Mouse (Mus musculus) forebrain, embryonic 15.5 days (tissue): ENCODE results near the gene Taf3. TPM values are rescaled to one million over a fixed set of nuclear protein-coding genes. Genes with fewer than 3 reads are reported as not detected.

Experiments used
- ATAC-seq: fragments of 200-750 bp; cut with Nextera tagmentation; replicated peaks from 2 replicates; pipeline ENCODE4 v1.8.0; 2017; ENCODE audit warnings: mild to moderate bottlenecking, moderate TSS enrichment, moderate library complexity
- H3K27ac ChIP-seq: fragments of 300-500 bp; sonication (generic); replicated peaks from 2 replicates; pipeline ENCODE4 v1.5.1; 2015; ENCODE audit warnings: mild to moderate bottlenecking, inconsistent platforms
- H3K27me3 ChIP-seq: fragments of 300-500 bp; sonication (generic); 2 replicates; pipeline ENCODE4 v1.6.1; 2015; ENCODE audit warnings: inconsistent platforms
- H3K36me3 ChIP-seq: fragments of 300-500 bp; sonication (generic); 2 replicates; pipeline ENCODE4 v1.6.1; 2015; ENCODE audit warnings: mild to moderate bottlenecking, inconsistent platforms
- H3K4me1 ChIP-seq: fragments of 300-500 bp; sonication (generic); 2 replicates; pipeline ENCODE4 v1.6.1; 2015; ENCODE audit warnings: inconsistent platforms
- H3K4me2 ChIP-seq: fragments of 300-500 bp; sonication (generic); replicated peaks from 2 replicates; pipeline ENCODE4 v1.6.1; 2015; ENCODE audit warnings: mild to moderate bottlenecking, inconsistent platforms
- H3K4me3 ChIP-seq: fragments of 300-500 bp; sonication (generic); 2 replicates; pipeline ENCODE4 v1.5.1; 2015; ENCODE audit warnings: mild to moderate bottlenecking, inconsistent platforms
- H3K9ac ChIP-seq: fragments of 300-500 bp; sonication (generic); replicated peaks from 2 replicates; pipeline ENCODE4 v1.6.1; 2015; ENCODE audit warnings: mild to moderate bottlenecking, inconsistent platforms
- H3K9me3 ChIP-seq: fragments of 300-500 bp; sonication (generic); 2 replicates; pipeline ENCODE4 v1.6.1; 2016; ENCODE audit warnings: inconsistent platforms
- WGBS: fragments of 180-500 bp; shearing (Covaris S2); methylation state at CpG from one replicate; pipeline ENCODE4 v1.1.7; 2015; ENCODE audit warnings: mixed read lengths; 5-methylcytosine and 5-hydroxymethylcytosine counted together
- polyA plus RNA-seq: library from polyadenylated mRNA; unstranded; fragments of >200 nt; fragmentation: Nextera tagmentation; extraction: Ambion mirVana; gene quantifications from 2 replicates; pipeline ENCODE4 v1.2.1, GENCODE M21; 2015

Gene Taf3
- polyA plus RNA-seq, 1 experiment from 2014 or later = 15.8 TPM

DNA sequence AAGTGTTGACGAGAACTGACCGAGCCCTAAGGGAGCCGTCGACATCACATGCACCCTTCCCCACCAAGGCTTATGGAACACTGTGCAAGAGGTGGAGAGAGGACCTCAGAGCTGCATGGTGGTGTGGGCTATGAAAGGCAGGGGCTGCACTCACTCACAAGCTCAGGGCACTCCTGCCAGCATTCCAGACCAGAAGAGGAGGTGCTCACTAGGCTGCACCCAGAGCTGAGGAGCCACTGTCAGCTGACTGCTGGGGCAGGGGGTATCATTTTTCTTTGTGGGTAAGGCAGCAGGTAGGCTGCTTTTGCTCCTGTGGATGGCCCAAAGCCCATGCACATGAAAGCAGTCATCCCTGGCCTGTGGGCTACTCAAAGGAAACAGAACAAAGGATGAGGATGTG is 109.1 kb downstream of the Taf3 start:
- H3K4me3 ChIP-seq = no peak overlapping the region
- over 99% methylated on average over 4 of the region's 4 CpGs for WGBS
- H3K9ac ChIP-seq = no peak overlapping the region
- no peaks in the 10 kb centered on the region for H3K27me3 ChIP-seq
- no peak for ATAC-seq
- no peaks in the 10 kb centered on the region for H3K4me1 ChIP-seq
- H3K27ac ChIP-seq = no peak overlapping the region
- no peak overlapping the region for H3K4me2 ChIP-seq
- H3K9me3 ChIP-seq = no peaks in the 10 kb centered on the region
- no peaks in the 10 kb centered on the region for H3K36me3 ChIP-seq

DNA sequence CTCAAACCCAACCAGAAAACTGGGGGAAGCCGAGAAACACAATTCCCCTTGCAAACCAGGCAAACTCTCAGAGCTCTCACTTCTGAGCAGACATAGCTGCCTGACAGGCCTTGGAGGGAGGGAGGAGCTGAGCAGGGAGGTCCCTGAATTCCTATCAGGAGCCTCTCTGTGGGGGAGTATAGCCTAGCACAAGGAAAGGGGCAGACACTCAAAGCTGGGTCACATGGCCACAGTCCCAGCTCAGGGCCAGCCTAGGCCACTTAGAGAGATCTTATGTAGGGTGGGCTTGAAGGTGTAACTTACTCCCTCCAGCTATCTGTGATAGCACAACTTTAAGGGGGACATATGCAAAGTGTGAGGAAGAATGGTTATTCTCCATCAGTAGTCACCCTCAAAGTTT is 112.4 kb downstream of the Taf3 start:
- no peak overlapping the region for H3K27ac ChIP-seq
- WGBS = 25% methylated on average over 1 of the region's 1 CpGs
- no peak overlapping the region for H3K4me3 ChIP-seq
- no peaks in the 10 kb centered on the region for H3K4me1 ChIP-seq
- no peak overlapping the region for H3K4me2 ChIP-seq
- no peaks in the 10 kb centered on the region for H3K27me3 ChIP-seq
- H3K9me3 ChIP-seq = no peaks in the 10 kb centered on the region
- H3K9ac ChIP-seq = no peak overlapping the region
- no peaks in the 10 kb centered on the region; the same call in 1 of the 2 replicates for H3K36me3 ChIP-seq
- ATAC-seq = no peak

DNA sequence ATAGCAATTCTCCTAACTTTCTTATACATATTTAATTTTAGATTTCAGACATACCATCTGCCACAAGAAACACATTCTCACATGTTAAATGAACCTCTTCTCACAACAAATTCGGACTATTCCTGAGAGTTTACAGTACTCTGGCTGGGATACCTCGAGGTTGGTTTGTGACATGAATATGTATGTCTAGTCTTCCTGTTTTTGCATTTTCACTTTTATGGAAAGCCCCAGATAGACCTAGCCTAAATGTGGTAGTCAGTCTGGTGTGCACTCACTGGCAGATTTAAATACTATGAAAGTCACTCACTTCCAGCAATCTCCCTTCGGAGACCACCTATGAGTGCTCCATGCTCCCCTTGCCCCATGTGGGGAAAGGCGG is 121.5 kb downstream of the Taf3 start:
- Histone ChIP-seq H3K27me3 (no peaks in the 10 kb centered on the region), H3K9ac (no peak overlapping the region), H3K4me3 (no peak overlapping the region), H3K4me2 (no peak overlapping the region), H3K36me3 (no peaks in the 10 kb centered on the region), H3K4me1 (peaks cover 7% of the 10 kb centered on the region), H3K27ac (no peak overlapping the region), H3K9me3 (no peaks in the 10 kb centered on the region)
- WGBS = 61% methylated on average over 4 of the region's 4 CpGs
- ATAC-seq = no peak

DNA sequence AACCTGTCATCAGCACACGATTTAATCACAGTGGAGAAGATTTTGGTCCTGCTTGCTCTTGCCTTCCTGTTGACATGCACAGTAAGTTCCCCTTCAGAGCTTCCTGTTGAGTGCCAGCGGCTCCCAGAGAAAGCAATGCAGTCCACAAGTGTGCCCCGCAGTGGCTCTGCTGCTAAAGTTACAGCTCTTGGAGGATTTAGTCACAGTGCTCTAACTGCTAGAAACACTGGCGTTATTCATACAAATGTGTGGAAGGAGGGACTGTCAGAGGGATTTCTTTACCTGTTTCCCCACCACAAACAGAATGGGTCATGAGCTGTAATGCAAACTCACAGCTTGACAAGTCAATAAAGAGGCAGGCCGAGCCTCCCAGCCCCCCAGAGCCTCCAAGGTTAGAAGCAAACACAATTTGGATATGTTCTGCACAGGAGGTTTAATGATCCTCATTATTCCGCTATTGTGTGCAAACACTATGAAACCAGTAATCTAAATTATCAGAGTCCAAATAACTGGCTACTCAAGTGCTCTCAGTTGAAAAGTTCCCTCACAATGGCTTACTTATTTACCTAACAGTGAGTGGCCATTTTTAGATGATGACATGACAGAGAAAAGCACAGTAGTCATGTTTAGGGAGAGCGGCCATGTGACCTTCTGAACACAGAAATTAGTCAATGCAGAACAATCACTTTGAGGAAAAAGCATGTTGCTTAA is 122.0 kb downstream of the Taf3 start:
- H3K4me1 ChIP-seq = peaks cover 7% of the 10 kb centered on the region
- H3K27ac ChIP-seq = no peak overlapping the region
- H3K9ac ChIP-seq = no peak overlapping the region
- H3K4me2 ChIP-seq = no peak overlapping the region
- no peaks in the 10 kb centered on the region for H3K27me3 ChIP-seq
- WGBS = 20% methylated on average over 7 of the region's 7 CpGs
- no peak overlapping the region for H3K4me3 ChIP-seq
- no peaks in the 10 kb centered on the region for H3K36me3 ChIP-seq
- H3K9me3 ChIP-seq = no peaks in the 10 kb centered on the region
- ATAC-seq = peak; percentile 57; the same call in 1 of the 2 replicates

DNA sequence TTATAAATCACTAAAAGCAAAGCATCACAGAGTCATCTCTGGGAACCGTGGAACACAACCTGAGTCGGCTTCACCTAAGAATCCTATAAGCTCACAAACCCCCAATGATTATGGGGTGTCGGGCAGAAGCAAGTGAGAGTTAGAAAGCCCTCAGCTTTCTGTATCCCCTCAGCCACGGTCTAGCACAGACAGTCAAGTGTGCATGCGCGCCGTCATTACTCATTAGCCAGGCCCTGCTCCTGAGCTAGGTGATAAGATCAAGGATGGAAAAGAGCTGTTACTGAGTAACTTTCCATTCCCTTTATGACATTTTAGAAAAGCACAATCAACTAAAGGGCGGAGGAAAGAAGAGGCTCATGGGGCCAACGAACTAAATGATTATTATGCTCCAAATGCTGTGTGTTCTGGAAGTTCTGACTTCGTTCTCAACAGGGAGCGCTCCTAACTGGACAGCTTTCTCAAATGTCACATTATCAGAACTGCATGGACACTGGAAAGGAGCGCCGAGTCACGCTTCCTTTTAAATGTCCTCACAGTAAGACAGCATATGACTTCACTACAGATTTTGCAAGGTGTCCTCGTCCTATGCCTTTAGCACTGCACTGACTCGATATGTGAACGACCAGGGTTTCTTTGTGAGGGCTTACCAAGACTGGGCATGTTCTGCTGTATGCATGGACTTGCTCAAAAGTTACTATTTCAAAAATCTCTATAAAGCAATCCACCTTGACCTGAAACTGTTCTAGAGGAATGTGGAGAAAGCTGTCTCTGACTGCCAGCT is 129.5 kb downstream of the Taf3 start:
- Histone ChIP-seq H3K4me2 (no peak overlapping the region), H3K4me3 (no peak overlapping the region), H3K27ac (no peak overlapping the region), H3K36me3 (peaks cover 8% of the 10 kb centered on the region), H3K9me3 (no peaks in the 10 kb centered on the region), H3K27me3 (no peaks in the 10 kb centered on the region), H3K9ac (no peak overlapping the region), H3K4me1 (no peaks in the 10 kb centered on the region)
- ATAC-seq = no peak
- 95% methylated on average over 17 of the region's 17 CpGs for WGBS

DNA sequence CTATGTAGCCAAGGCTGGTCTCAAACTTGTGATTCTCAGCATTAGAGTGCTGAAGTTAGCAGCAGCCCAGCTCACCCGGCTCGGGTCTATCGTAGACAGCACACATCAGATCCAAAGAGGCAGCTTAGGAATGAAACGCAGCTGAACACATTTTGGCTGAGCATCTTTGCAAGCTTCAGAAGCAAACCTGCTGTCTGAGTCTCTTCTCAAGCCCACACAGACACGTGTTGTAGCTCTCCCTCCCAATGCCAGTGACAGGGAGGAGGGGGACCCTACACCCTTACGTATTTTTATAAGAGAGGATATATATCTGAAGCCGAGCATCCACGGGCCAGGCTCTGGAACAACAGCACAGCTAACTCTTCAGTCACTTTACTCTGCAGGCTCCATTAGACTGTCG is 130.8 kb downstream of the Taf3 start:
- ATAC-seq = no peak
- H3K9me3 ChIP-seq = no peaks in the 10 kb centered on the region

DNA sequence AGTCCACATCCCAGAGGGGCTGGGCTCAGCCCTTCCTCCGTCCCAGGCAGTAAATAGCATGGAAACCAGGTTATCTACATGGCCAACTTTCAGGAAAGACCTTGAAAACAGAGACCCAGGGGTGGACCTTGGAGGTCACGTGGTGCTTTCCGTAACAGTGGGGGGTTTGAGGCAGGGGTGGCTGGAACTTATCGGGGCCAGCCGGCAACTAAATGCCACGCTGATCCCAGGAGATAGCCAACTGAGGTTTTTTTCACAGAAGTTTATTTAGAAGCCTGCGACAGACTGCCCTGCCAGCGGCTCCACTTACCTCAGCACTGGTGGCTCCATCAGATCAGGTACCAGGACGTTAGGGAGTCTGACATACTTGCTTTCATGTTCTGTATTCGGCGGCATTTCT is 142.4 kb downstream of the Taf3 start:
- Histone ChIP-seq H3K4me3 (no peak overlapping the region), H3K9me3 (no peaks in the 10 kb centered on the region), H3K36me3 (no peaks in the 10 kb centered on the region), H3K4me1 (peaks cover 4% of the 10 kb centered on the region; the same call in 1 of the 2 replicates), H3K4me2 (no peak overlapping the region), H3K27ac (no peak overlapping the region), H3K9ac (no peak overlapping the region), H3K27me3 (peaks cover 26% of the 10 kb centered on the region; the same call in 1 of the 2 replicates)
- no peak for ATAC-seq
- 10% methylated on average over 11 of the region's 11 CpGs for WGBS

More for the DNA sequence above, 130.8 kb downstream of the Taf3 start:
- Histone ChIP-seq H3K36me3 (peaks cover 8% of the 10 kb centered on the region), H3K4me1 (no peaks in the 10 kb centered on the region), H3K27me3 (no peaks in the 10 kb centered on the region), H3K4me2 (no peak overlapping the region), H3K4me3 (no peak overlapping the region), H3K9ac (no peak overlapping the region), H3K27ac (no peak overlapping the region)
- WGBS = 87% methylated on average over 9 of the region's 9 CpGs

DNA sequence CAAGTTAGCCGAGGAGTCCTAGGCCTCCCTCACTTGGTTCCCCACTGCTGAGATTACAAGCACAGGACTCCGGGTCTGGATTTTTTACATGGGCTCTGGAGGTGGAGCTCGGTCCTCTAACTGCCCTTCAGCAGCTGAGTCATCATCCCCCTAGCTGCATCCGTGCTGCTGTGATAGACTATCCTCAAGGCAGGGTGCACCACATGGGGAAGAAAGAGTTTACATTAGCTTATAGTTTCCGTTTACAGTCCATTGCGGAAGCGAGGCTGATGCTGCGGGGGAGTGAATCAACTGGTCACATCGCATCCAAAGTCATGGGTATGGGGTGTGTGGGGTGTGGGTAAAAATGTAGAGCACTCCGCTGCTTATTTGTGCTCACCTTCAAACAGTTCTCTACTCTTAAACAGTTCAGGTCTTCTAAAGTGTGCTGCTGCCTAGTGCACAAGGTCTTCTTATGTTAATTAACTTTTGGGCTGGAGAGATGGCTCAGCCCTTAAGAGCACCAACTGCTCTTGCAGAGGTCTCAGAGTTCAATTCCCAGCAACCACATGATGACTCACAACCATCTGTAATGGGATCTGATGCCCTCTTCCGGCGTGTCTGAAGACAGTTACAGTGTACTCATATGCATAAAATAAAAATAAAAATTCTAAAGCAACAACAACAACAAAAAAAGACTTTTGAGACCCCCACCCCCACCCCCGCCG is 144.4 kb downstream of the Taf3 start:
- no peak overlapping the region for H3K27ac ChIP-seq
- H3K4me1 ChIP-seq = peaks cover 4% of the 10 kb centered on the region; the same call in 1 of the 2 replicates
- H3K27me3 ChIP-seq = peaks cover 38% of the 10 kb centered on the region
- no peaks in the 10 kb centered on the region for H3K36me3 ChIP-seq
- WGBS = 69% methylated on average over 14 of the region's 14 CpGs
- H3K4me2 ChIP-seq = no peak overlapping the region
- H3K9ac ChIP-seq = no peak overlapping the region
- ATAC-seq = no peak
- H3K4me3 ChIP-seq = no peak overlapping the region
- no peaks in the 10 kb centered on the region for H3K9me3 ChIP-seq

DNA sequence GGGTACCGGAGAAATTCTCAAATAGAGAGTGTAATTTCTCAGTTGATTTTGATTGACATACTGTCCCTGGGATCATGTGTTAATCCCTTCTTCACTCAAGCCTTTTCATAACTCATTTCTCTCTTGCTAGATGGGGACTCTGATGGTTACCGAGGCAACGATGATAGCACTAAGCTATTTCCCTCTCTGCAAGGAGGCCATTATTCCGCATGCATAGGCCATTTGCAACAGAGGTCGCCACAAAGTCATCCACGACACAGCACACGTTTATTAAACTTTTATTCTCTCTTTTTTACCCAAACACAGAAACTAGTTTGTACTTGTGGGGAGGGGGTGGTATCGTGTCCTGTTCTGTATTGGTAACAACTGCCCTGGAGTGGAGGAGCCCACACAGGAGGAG is 150.6 kb downstream of the Taf3 start:
- Histone ChIP-seq H3K9me3 (no peaks in the 10 kb centered on the region), H3K4me2 (no peak overlapping the region), H3K27ac (no peak overlapping the region), H3K9ac (no peak overlapping the region), H3K4me1 (peaks cover 17% of the 10 kb centered on the region), H3K4me3 (no peak overlapping the region), H3K36me3 (no peaks in the 10 kb centered on the region), H3K27me3 (peaks cover 88% of the 10 kb centered on the region)
- WGBS = under 1% methylated on average over 8 of the region's 8 CpGs
- ATAC-seq = no peak; the same call in 1 of the 2 replicates

DNA sequence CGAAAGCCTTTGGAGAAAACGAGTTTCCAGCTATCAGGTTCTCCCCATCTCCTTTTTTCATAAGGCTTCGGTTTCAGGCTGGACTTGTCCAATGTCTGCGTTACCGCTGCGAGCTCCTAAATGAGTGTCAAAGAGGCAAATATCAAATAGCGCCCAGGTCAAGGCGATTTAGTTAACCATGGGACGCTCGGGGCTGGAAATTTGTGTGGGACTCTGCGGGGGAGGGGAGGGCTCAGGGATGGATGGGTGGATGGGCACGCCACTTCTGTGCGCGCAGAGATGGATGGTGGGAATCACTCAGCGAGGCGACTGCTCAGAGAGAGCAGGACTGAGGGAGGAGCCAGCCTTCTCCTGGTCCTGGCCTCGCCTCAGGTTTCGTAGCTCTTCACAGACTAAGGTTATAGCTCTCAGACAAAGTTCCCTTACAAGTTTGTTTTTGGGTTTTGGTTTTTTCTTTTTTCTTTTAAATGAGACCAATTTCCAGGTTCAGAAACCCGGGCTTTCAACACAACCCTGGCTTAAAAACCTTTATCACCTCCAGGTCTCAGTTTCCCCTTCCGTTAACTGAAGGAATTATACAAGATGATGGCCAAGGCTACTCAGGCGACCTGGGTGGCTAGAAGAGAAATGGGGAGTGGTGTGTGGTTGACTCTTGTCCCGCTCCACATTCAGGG is 152.2 kb downstream of the Taf3 start:
- no peaks in the 10 kb centered on the region for H3K36me3 ChIP-seq
- H3K27me3 ChIP-seq = peaks cover 79% of the 10 kb centered on the region
- ATAC-seq = 0 out of 2 replicates have a peak, but pooled peaks have one; percentile 35
- H3K9ac ChIP-seq = no peak overlapping the region
- H3K4me3 ChIP-seq = 0 out of 2 replicates have a peak overlapping the region, but pooled peaks have one; percentile 3
- H3K9me3 ChIP-seq = no peaks in the 10 kb centered on the region
- H3K4me1 ChIP-seq = peaks cover 17% of the 10 kb centered on the region
- WGBS = 1% methylated on average over 22 of the region's 22 CpGs
- 0 out of 2 replicates have a peak overlapping the region, but pooled peaks have one; percentile 16 for H3K4me2 ChIP-seq
- no peak overlapping the region for H3K27ac ChIP-seq

DNA sequence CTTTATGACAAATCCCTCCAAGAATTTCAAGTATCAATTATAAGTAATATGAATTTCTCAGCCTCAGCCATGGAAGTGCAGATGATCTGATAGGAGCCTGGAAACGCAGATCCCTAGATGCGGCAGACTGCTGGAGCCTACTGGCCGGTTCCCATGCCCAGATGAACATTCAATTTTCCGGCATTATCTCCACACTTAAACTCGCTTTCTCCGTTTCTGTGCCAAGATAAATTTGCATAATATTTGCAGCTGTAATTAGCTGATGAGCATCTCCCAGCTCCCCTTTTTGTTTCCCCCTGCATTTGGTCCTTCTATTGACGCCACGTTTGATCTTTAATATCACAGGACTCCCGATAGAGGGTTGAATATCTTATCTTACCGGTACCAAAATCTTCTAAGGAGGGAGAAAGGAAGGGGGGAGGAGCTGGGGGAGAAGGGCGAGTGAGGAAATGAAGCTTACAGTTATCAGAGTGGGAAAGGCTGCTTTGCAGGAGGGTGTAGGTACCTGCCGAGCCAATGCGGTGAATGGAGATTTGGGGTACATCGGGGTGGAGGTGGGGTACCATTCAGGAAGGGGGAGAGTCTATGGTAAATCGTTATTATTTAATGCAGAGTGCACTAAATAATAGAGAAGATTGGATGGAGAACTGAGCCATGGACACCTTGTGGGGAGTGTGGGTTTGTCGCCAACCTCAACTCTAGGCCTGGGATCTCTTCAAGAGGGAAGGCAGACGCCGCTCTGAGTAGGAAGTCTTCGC is 153.4 kb downstream of the Taf3 start:
- WGBS = under 1% methylated on average over 19 of the region's 19 CpGs
- Histone ChIP-seq H3K27me3 (peaks cover 86% of the 10 kb centered on the region), H3K4me3 (no peak overlapping the region), H3K4me1 (peaks cover 17% of the 10 kb centered on the region), H3K36me3 (no peaks in the 10 kb centered on the region), H3K4me2 (no peak overlapping the region), H3K27ac (no peak overlapping the region), H3K9me3 (no peaks in the 10 kb centered on the region), H3K9ac (no peak overlapping the region)
- ATAC-seq = 0 out of 2 replicates have a peak, but pooled peaks have one; percentile 18
